Mouse (Mus musculus) lung, adult 2 months (tissue): ENCODE measurements around the gene Ano3.

Experiments used
- CTCF ChIP-seq: fragments of 200-500 bp; IDR thresholded peaks from 2 replicates; pipeline ENCODE4 v1.5.1; 2011; ENCODE audit warnings: mild to moderate bottlenecking, low read length, control low read depth; ENCODE audit not compliant: insufficient read depth
- POLR2A ChIP-seq: fragments of 200-500 bp; IDR thresholded peaks from 2 replicates; pipeline ENCODE4 v1.6.1; 2011; ENCODE audit warnings: low read depth, mild to moderate bottlenecking, control low read depth, low read length, borderline replicate concordance; ENCODE audit errors: extremely low read depth

DNA sequence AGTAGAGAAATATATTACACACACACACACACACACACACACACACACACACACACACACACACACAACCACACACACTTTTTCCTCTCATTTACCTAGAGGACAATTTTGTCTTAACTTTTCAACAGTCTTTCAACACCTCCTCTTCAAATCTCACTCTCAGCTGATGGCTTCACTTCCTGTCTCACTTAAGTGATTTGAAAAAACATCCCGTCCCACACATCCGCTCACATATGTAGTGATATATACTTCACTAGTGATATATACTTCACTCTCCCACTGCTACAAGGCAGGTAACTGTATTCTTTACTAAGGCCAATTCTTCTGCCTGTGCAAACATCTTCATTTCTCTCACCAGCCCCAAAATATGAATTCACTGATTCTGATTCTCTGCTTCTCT is 28.9 kb upstream of the Ano3 start:
- TF ChIP-seq CTCF (no peak), POLR2A (no peak)
